Mouse (Mus musculus): Measurements from ENCODE around the gene Cryba4.

- TF ChIP-seq TAL1 (IDR thresholded peaks at IDR 0.05; ENCODE audit: low read length) (peak; percentile 16; the same call in 1 of the 3 replicates), GATA1 (IDR thresholded peaks at IDR 0.05; ENCODE audit: low read length) (no peak)
These were observed 9.9 kb downstream of the Cryba4 start for GRCm38 (mm10) chr5:112242361-112242778.

Data from erythroblast, embryonic 14.5 days (primary cell).